Mouse (Mus musculus): ENCODE results near the gene Dio1. TPM values are rescaled to one million over a fixed set of nuclear protein-coding genes. Genes with fewer than 3 reads are reported as not detected.

Gene Dio1
- total RNA-seq (2023) = not detected

GRCm38 (mm10) chr4:107306966-107307365 lies at the start of gene Dio1:
Dio1 (minus strand) TSS chr4:107307169.

GRCm38 (mm10) chr4:107313690-107314478 lies 6.9 kb upstream of the Dio1 start, which contains the start of gene Yipf1:
Yipf1 (plus strand) TSS chr4:107314363.

GRCm38 (mm10) chr4:107253125-107254091 lies 53.6 kb downstream of the Dio1 start, which contains the start of the genes Lrrc42 and Hspb11:
Lrrc42 (minus strand) TSS chr4:107253532.
Hspb11 (plus strand) TSS chr4:107253593.

Other genes with a start within 250 kb of the Dio1 start
- gene Mrpl37, start 240.3 kb downstream of the Dio1 start, total RNA-seq (2023) = 10 to 100 TPM; 73.8 to 78.0 TPM
- 10 to 100 TPM in 1 of 2 experiments, 1 to 10 TPM in 1; 6.0 to 11.3 TPM for gene Cyb5rl, start 240.2 kb downstream of the Dio1 start, total RNA-seq (2023)
- under 1 TPM in 1 of 2 experiments, not detected in 1; 0.56 TPM for gene Cdcp2, start 210.3 kb downstream of the Dio1 start, total RNA-seq (2023)
- 100 to 1,000 TPM; 115 to 138 TPM for gene Tmem59, start 128.8 kb downstream of the Dio1 start, total RNA-seq (2023)
- 10 to 100 TPM; 33.2 to 36.1 TPM for gene Tceanc2, start 128.1 kb downstream of the Dio1 start, total RNA-seq (2023)
- gene Ldlrad1, start 98.0 kb downstream of the Dio1 start, total RNA-seq (2023) = 1 to 10 TPM in 1 of 2 experiments, not detected in 1; 1.0 TPM
- 10 to 100 TPM; 51.5 to 53.0 TPM for gene Lrrc42, start 53.6 kb downstream of the Dio1 start, total RNA-seq (2023)
- gene Hspb11, start 53.6 kb downstream of the Dio1 start, total RNA-seq (2023) = 10 to 100 TPM; 32.1 to 41.9 TPM
- gene Yipf1, start 7.2 kb upstream of the Dio1 start, total RNA-seq (2023) = 10 to 100 TPM; 45.7 to 50.8 TPM
- 10 to 100 TPM; 12.2 to 12.8 TPM for gene Ndc1, start 60.6 kb upstream of the Dio1 start, total RNA-seq (2023)
- gene Glis1, start 127.4 kb upstream of the Dio1 start, total RNA-seq (2023) = not detected

Measured in T-cell, adult 66 days (primary cell).